Mouse (Mus musculus) embryonic facial prominence, embryonic 11.5 days (tissue): ENCODE measurements around the gene Gm6588. TPM values are rescaled to one million over a fixed set of nuclear protein-coding genes. Genes with fewer than 3 reads are reported as not detected.
A peak's percentile ranks its signal among the peaks of the same experiment; 100 is the strongest.

Experiments
- ATAC-seq: fragments of 200-750 bp; cut with Nextera tagmentation; replicated peaks from 2 replicates; pipeline ENCODE4 v1.8.0; 2017; ENCODE audit warnings: low read depth; ENCODE audit not compliant: insufficient number of reproducible peaks, low FRiP score, low TSS enrichment
- DNase-seq: peaks from one replicate; pipeline ENCODE4 v3.0.0-alpha.2; 2015; ENCODE audit warnings: low spot score
- H3K27ac ChIP-seq: fragments of 300-500 bp; sonication (generic); replicated peaks from 2 replicates; pipeline ENCODE4 v1.5.1; 2014; ENCODE audit warnings: mild to moderate bottlenecking, low read depth, low read length, control low read depth
- H3K27me3 ChIP-seq: fragments of 300-500 bp; sonication (generic); 2 replicates; pipeline ENCODE4 v1.6.1; 2014; ENCODE audit warnings: mild to moderate bottlenecking, low read length, moderate library complexity, mixed read lengths; ENCODE audit not compliant: control insufficient read depth, insufficient read depth
- H3K36me3 ChIP-seq: fragments of 300-500 bp; sonication (generic); replicated peaks from 2 replicates; pipeline ENCODE4 v1.6.1; 2014; ENCODE audit warnings: low read depth, mild to moderate bottlenecking, low read length, moderate library complexity, mixed read lengths; ENCODE audit not compliant: control insufficient read depth, insufficient read depth
- H3K4me1 ChIP-seq: fragments of 300-500 bp; sonication (generic); 2 replicates; pipeline ENCODE4 v1.6.1; 2014; ENCODE audit warnings: low read length, mixed read lengths; ENCODE audit not compliant: control insufficient read depth, insufficient read depth
- H3K4me2 ChIP-seq: fragments of 300-500 bp; sonication (generic); 2 replicates; pipeline ENCODE4 v1.6.1; 2014; ENCODE audit warnings: low read depth, mild to moderate bottlenecking, control low read depth, low read length, moderate library complexity
- H3K4me3 ChIP-seq: fragments of 300-500 bp; sonication (generic); 2 replicates; pipeline ENCODE4 v1.5.1; 2014; ENCODE audit warnings: low read depth, low read length, control low read depth
- H3K9ac ChIP-seq: fragments of 300-500 bp; sonication (generic); replicated peaks from 2 replicates; pipeline ENCODE4 v1.6.1; 2014; ENCODE audit warnings: mild to moderate bottlenecking, control low read depth, low read length
- H3K9me3 ChIP-seq: fragments of 300-500 bp; sonication (generic); replicated peaks from 2 replicates; pipeline ENCODE4 v1.6.1; 2016; ENCODE audit warnings: mild to moderate bottlenecking, low read length, inconsistent platforms, mixed read lengths; ENCODE audit not compliant: control insufficient read depth
- WGBS: fragments of 180-500 bp; shearing (Covaris S2); extraction: QIAGEN DNeasy Blood & Tissue Kit; methylation state at CpG from one replicate; pipeline ENCODE4 v1.1.7; 2014; 5-methylcytosine and 5-hydroxymethylcytosine counted together
- polyA plus RNA-seq: library from polyadenylated mRNA; unstranded; fragments of >200 nt; fragmentation: Nextera tagmentation; extraction: Ambion mirVana; gene quantifications from 2 replicates; pipeline ENCODE4 v1.2.1, GENCODE M21; 2014

The Gm6588 gene
- polyA plus RNA-seq, 1 experiment from 2014 or later = not detected

DNA sequence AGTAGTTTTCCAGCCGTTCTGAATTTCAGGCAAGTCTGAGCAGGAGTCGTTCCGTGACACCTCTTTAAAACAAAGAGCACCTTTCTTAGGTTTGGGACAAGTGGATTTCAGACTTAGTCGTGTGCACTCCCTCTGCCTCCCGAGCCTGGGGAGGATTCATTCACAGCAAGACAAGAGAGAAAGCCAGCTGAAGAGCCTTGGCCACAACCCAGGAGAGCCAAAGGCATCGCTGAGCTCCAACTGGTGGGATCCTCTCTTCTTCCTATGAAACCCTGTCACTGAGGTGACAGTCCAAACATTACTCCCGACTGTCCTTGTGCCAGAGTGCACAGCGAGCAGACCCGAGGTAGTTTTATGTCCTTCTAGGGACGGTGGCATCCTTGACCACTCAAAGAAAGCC lies 10.7 kb upstream of the Gm6588 start:
- H3K4me1 ChIP-seq = no peaks in the 10 kb centered on the region
- no peaks in the 10 kb centered on the region for H3K36me3 ChIP-seq
- no peak overlapping the region for H3K27ac ChIP-seq
- H3K27me3 ChIP-seq = no peaks in the 10 kb centered on the region
- WGBS = 45% methylated on average over 10 of the region's 10 CpGs
- no peaks in the 10 kb centered on the region for H3K9me3 ChIP-seq
- ATAC-seq (no peak), DNase-seq (no peak)
- H3K4me2 ChIP-seq = no peak overlapping the region
- H3K9ac ChIP-seq = no peak overlapping the region
- H3K4me3 ChIP-seq = no peak overlapping the region

DNA sequence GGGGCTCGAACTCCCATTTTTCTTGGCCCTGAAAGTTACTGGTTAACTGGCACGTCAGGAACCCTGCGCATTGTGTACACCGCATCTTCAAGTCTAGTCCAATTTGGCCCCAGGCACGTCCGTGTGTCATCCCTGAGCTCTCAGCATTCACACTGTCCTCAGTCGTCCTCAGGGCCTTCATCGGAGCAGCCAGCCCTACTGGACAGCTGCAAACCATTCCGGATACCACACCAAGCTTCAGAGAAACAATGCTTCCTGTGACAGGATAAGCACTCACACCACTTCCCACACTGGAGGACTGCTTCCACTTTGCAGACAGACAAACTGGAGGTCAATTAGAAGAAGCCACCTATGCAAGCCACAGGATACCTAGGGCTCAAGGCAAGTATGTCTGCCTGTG lies 3.9 kb downstream of the Gm6588 start:
- ATAC-seq = no peak

DNA sequence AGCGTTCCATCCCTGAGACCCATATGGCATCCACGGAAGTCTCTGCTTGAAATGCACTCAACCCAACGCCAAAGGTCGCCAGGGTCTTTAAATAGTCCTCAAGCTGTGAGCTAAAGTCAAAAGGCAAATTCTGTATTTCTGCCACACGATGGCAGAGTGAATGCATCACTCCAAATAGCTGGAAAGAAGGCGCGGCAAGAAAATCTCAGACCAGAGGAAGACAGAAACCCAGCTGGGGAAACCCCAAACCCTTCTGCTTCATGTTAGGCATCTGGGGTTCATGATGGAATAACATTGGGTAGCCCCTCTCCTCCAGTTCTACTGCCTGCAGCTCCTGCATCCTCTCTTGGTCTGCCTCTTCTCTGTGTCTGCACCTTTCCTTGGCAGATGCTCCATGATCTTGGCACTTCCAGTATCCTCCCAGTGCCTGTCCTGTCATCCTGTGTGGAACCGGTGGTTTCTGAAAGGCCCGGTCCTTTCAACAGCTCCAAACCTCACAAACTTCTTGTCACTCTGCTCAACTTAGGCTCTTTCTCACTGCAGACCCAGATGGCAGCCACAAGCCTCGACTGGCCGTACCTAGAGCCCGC lies 5.8 kb downstream of the Gm6588 start:
- ATAC-seq = no peak
- 66% methylated on average over 12 of the region's 12 CpGs for WGBS
- no peaks in the 10 kb centered on the region for H3K36me3 ChIP-seq
- no peak overlapping the region for H3K4me3 ChIP-seq
- no peak overlapping the region for H3K4me2 ChIP-seq
- peak; percentile 11 for DNase-seq
- H3K27me3 ChIP-seq = no peaks in the 10 kb centered on the region
- H3K27ac ChIP-seq = no peak overlapping the region
- no peak overlapping the region for H3K9ac ChIP-seq
- no peaks in the 10 kb centered on the region for H3K9me3 ChIP-seq
- H3K4me1 ChIP-seq = no peaks in the 10 kb centered on the region

More for the DNA sequence above, 3.9 kb downstream of the Gm6588 start:
- Histone ChIP-seq H3K9ac (no peak overlapping the region), H3K27ac (no peak overlapping the region), H3K4me2 (no peak overlapping the region), H3K4me1 (no peaks in the 10 kb centered on the region), H3K9me3 (no peaks in the 10 kb centered on the region), H3K36me3 (no peaks in the 10 kb centered on the region), H3K4me3 (no peak overlapping the region), H3K27me3 (no peaks in the 10 kb centered on the region)
- DNase-seq = no peak
- 49% methylated on average over 9 of the region's 9 CpGs for WGBS

- no peaks in the 10 kb centered on the region for H3K36me3 ChIP-seq
- H3K27me3 ChIP-seq = no peaks in the 10 kb centered on the region
- no peaks in the 10 kb centered on the region for H3K9me3 ChIP-seq
- H3K4me1 ChIP-seq = no peaks in the 10 kb centered on the region
- H3K4me2 ChIP-seq = no peak overlapping the region
- H3K27ac ChIP-seq = no peak overlapping the region
- no peak overlapping the region for H3K4me3 ChIP-seq
- no peak overlapping the region for H3K9ac ChIP-seq
- 71% methylated on average over 3 of the region's 3 CpGs for WGBS
- DNase-seq (no peak), ATAC-seq (no peak)
Observed at GRCm38 (mm10) chr5:112459903-112460302, 10.7 kb downstream of the Gm6588 start.

DNA sequence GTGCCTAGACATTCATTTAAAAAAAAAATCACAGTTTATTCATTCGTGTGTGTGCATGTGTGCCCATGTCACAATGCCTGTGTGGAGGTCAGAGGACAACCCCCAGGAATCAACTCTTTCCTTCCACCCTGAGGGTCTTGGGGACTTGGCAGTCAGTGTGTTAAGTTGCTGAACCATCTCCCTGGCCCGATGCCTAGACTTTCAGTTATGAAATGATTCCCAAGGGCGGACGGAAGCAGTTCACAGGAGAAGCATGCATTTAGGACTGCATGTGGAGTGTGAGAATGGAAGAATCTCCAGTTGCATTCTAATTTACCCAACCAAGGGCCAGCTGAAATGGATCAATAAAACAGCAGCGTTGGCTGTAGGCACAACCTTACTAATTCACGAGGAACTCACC lies 17.1 kb downstream of the Gm6588 start:
- no peak overlapping the region for H3K4me3 ChIP-seq
- WGBS = 67% methylated on average over 6 of the region's 6 CpGs
- no peak overlapping the region for H3K9ac ChIP-seq
- no peaks in the 10 kb centered on the region for H3K36me3 ChIP-seq
- no peaks in the 10 kb centered on the region for H3K4me1 ChIP-seq
- no peaks in the 10 kb centered on the region for H3K9me3 ChIP-seq
- H3K27ac ChIP-seq = no peak overlapping the region
- ATAC-seq (no peak), DNase-seq (no peak)
- no peaks in the 10 kb centered on the region for H3K27me3 ChIP-seq
- no peak overlapping the region for H3K4me2 ChIP-seq

GRCm38 (mm10) chr5:112468986-112469581 lies 19.9 kb downstream of the Gm6588 start:
- no peaks in the 10 kb centered on the region for H3K4me1 ChIP-seq
- no peak overlapping the region for H3K4me2 ChIP-seq
- H3K4me3 ChIP-seq = no peak overlapping the region
- no peaks in the 10 kb centered on the region for H3K36me3 ChIP-seq
- H3K27me3 ChIP-seq = no peaks in the 10 kb centered on the region
- WGBS = 75% methylated on average over 4 of the region's 4 CpGs
- ATAC-seq (no peak), DNase-seq (no peak)
- no peak overlapping the region for H3K9ac ChIP-seq
- H3K9me3 ChIP-seq = no peaks in the 10 kb centered on the region
- H3K27ac ChIP-seq = no peak overlapping the region

- Histone ChIP-seq H3K36me3 (no peaks in the 10 kb centered on the region), H3K4me3 (no peak overlapping the region), H3K9ac (no peak overlapping the region), H3K4me2 (no peak overlapping the region), H3K9me3 (no peaks in the 10 kb centered on the region), H3K4me1 (no peaks in the 10 kb centered on the region), H3K27ac (no peak overlapping the region), H3K27me3 (no peaks in the 10 kb centered on the region)
- DNase-seq (peak; percentile 36), ATAC-seq (no peak)
- WGBS = 67% methylated on average over 6 of the region's 6 CpGs
Observed at GRCm38 (mm10) chr5:112470144-112470543, 20.9 kb downstream of the Gm6588 start.

DNA sequence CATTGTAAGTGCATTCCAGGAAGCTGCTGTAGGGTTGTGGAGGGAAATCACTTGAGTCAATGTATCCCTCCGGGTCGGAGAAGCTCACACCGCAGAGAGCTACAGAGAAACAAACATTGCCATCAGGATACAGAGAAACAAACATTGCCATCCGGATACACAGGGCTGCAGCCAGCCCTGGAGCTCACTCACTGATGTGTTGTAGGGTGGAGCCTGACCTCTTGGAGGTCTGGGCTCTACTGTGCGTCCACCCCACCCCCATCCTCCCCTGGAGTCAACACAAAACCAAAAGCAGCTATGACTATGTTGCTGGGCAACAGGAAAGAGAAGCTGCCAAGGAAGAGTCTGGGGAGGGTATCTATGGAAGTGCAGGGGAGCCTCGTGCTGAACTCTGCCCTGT lies 24.2 kb downstream of the Gm6588 start:
- Histone ChIP-seq H3K27me3 (no peaks in the 10 kb centered on the region), H3K27ac (no peak overlapping the region), H3K4me2 (no peak overlapping the region), H3K36me3 (no peaks in the 10 kb centered on the region), H3K4me1 (no peaks in the 10 kb centered on the region), H3K4me3 (no peak overlapping the region), H3K9ac (no peak overlapping the region), H3K9me3 (no peaks in the 10 kb centered on the region)
- no peak for ATAC-seq
- 49% methylated on average over 6 of the region's 6 CpGs for WGBS
- DNase-seq = no peak
